Mouse (Mus musculus) limb, embryonic 11.5 days (tissue): ENCODE results near the gene Dip2b. TPM values are rescaled to one million over a fixed set of nuclear protein-coding genes. Genes with fewer than 3 reads are reported as not detected.

Source experiments
- polyA plus RNA-seq: library from polyadenylated mRNA; unstranded; fragments of >200 nt; fragmentation: Nextera tagmentation; extraction: Ambion mirVana; gene quantifications from 2 replicates; pipeline ENCODE4 v1.2.1, GENCODE M21; 2014

The Dip2b gene
- polyA plus RNA-seq, 1 experiment from 2014 or later: 18.5 TPM

Other genes starting within 250 kb of the Dip2b start
- gene Lima1, start 163.2 kb upstream of the Dip2b start, polyA plus RNA-seq: 72.9 and 77.3 TPM in 2 replicates
- not detected in 2 replicates for gene Fam186a, start 71.6 kb upstream of the Dip2b start, polyA plus RNA-seq
- gene Larp4, start 68.6 kb upstream of the Dip2b start, polyA plus RNA-seq: 35.8 and 37.4 TPM in 2 replicates
- 44.5 and 55.0 TPM in 2 replicates for gene Atf1, start 189.2 kb downstream of the Dip2b start, polyA plus RNA-seq
- not detected in 2 replicates for gene Tmprss12, start 242.2 kb downstream of the Dip2b start, polyA plus RNA-seq